Mouse (Mus musculus) embryonic facial prominence, embryonic 13.5 days (tissue): ENCODE measurements around the gene Dennd1a. TPM values are rescaled to one million over a fixed set of nuclear protein-coding genes. Genes with fewer than 3 reads are reported as not detected.

Source experiments
- ATAC-seq: fragments of 200-750 bp; cut with Nextera tagmentation; 2 replicates; pipeline ENCODE4 v1.8.0; 2017; ENCODE audit warnings: low read depth; ENCODE audit not compliant: insufficient number of reproducible peaks, insufficient read depth, low FRiP score, low TSS enrichment
- H3K27ac ChIP-seq: fragments of 300-500 bp; sonication (generic); 2 replicates; pipeline ENCODE4 v1.5.1; 2015; ENCODE audit warnings: moderate library complexity, mild to moderate bottlenecking, inconsistent platforms
- H3K27me3 ChIP-seq: fragments of 300-500 bp; sonication (generic); 2 replicates; pipeline ENCODE4 v1.6.1; 2015; ENCODE audit warnings: mild to moderate bottlenecking, inconsistent platforms
- H3K36me3 ChIP-seq: fragments of 300-500 bp; sonication (generic); 2 replicates; pipeline ENCODE4 v1.6.1; 2015; ENCODE audit warnings: mild to moderate bottlenecking, inconsistent platforms
- H3K4me1 ChIP-seq: fragments of 300-500 bp; sonication (generic); 2 replicates; pipeline ENCODE4 v1.6.1; 2015; ENCODE audit warnings: inconsistent platforms
- H3K4me2 ChIP-seq: fragments of 300-500 bp; sonication (generic); 2 replicates; pipeline ENCODE4 v1.6.1; 2015; ENCODE audit warnings: moderate library complexity, mild to moderate bottlenecking, inconsistent platforms
- H3K4me3 ChIP-seq: fragments of 300-500 bp; sonication (generic); 2 replicates; pipeline ENCODE4 v1.5.1; 2015; ENCODE audit warnings: mild to moderate bottlenecking, inconsistent platforms
- H3K9ac ChIP-seq: fragments of 300-500 bp; sonication (generic); 2 replicates; pipeline ENCODE4 v1.6.1; 2015; ENCODE audit warnings: mild to moderate bottlenecking, inconsistent platforms
- H3K9me3 ChIP-seq: fragments of 300-500 bp; sonication (generic); 2 replicates; pipeline ENCODE4 v1.6.1; 2016; ENCODE audit warnings: inconsistent platforms
- WGBS: fragments of 180-500 bp; shearing (Covaris S2); methylation state at CpG from one replicate; pipeline ENCODE4 v1.1.7; 2015; ENCODE audit warnings: mixed read lengths; 5-methylcytosine and 5-hydroxymethylcytosine counted together
- polyA plus RNA-seq: library from polyadenylated mRNA; unstranded; fragments of >200 nt; fragmentation: Nextera tagmentation; extraction: Ambion mirVana; gene quantifications from 2 replicates; pipeline ENCODE4 v1.2.1, GENCODE M21; 2015

The Dennd1a gene
- polyA plus RNA-seq, 1 experiment from 2014 or later: 15.5 TPM

DNA sequence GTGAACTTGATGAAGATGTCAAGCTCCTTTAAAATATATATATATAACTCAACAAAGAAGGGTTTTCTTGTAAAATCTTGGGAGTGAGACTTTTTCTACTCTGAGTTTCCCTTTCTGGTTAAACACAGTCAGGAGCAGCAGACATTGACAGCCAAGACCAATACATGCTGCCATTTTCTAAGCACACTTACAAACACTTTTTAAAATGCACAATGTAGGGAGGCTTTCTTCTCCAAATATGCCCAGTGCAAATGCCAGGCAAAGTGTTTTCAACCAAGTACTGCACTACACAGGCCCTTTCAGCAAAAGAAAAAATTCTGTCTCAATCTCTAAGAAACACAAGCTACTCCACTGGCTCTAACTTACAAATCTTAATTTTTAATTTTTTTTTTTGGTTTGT lies 65.7 kb downstream of the Dennd1a start:
- H3K4me1 ChIP-seq: peaks cover 5% of the 10 kb centered on the region; the same call in 1 of the 2 replicates
- H3K4me3 ChIP-seq: no peak overlapping the region
- H3K27ac ChIP-seq: no peak overlapping the region
- H3K4me2 ChIP-seq: no peak overlapping the region
- no peaks in the 10 kb centered on the region for H3K27me3 ChIP-seq
- no peak for ATAC-seq
- no peaks in the 10 kb centered on the region for H3K9me3 ChIP-seq
- H3K36me3 ChIP-seq: no peaks in the 10 kb centered on the region
- no peak overlapping the region for H3K9ac ChIP-seq

GRCm38 (mm10) chr2:38220687-38221435 lies 66.3 kb downstream of the Dennd1a start:
- Histone ChIP-seq H3K36me3 (no peaks in the 10 kb centered on the region), H3K4me3 (no peak overlapping the region), H3K9ac (no peak overlapping the region), H3K27ac (no peak overlapping the region), H3K4me1 (peaks cover 5% of the 10 kb centered on the region; the same call in 1 of the 2 replicates), H3K27me3 (no peaks in the 10 kb centered on the region), H3K9me3 (no peaks in the 10 kb centered on the region), H3K4me2 (no peak overlapping the region)
- 10% methylated on average over 4 of the region's 4 CpGs for WGBS
- ATAC-seq: no peak

GRCm38 (mm10) chr2:38219666-38220065 lies 67.5 kb downstream of the Dennd1a start:
- Histone ChIP-seq H3K9ac (no peak overlapping the region), H3K27me3 (no peaks in the 10 kb centered on the region), H3K4me1 (peaks cover 5% of the 10 kb centered on the region; the same call in 1 of the 2 replicates), H3K36me3 (no peaks in the 10 kb centered on the region), H3K4me3 (no peak overlapping the region), H3K9me3 (no peaks in the 10 kb centered on the region), H3K4me2 (no peak overlapping the region), H3K27ac (no peak overlapping the region)
- WGBS: 86% methylated on average over 2 of the region's 2 CpGs
- no peak for ATAC-seq

GRCm38 (mm10) chr2:38213041-38213440 lies 74.1 kb downstream of the Dennd1a start:
- no peak overlapping the region for H3K4me3 ChIP-seq
- ATAC-seq: no peak
- H3K27ac ChIP-seq: no peak overlapping the region
- 60% methylated on average over 1 of the region's 1 CpGs for WGBS
- H3K9ac ChIP-seq: no peak overlapping the region
- H3K4me1 ChIP-seq: no peaks in the 10 kb centered on the region
- no peak overlapping the region for H3K4me2 ChIP-seq
- H3K36me3 ChIP-seq: 0 out of 2 replicates have a peak, but pooled peaks cover 3% of the 10 kb centered on the region
- no peaks in the 10 kb centered on the region for H3K9me3 ChIP-seq
- no peaks in the 10 kb centered on the region for H3K27me3 ChIP-seq

DNA sequence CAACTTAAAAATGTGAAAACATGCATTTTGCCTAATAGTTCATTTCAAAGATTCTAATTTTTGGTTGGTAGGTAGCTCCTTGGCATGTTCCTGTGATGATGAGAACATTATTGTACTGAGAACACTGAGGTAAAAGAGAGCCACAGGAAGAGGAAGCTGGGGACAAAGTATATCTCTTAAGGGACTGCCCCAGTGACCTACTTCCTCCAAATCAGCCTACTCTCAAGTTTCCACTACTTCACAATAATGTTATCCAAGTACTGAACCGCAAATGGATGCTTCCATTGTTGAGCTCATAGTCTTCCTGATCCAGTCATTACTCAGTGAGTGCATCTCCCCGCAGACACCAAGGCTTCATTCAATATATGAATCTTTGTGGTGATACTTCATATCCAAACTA lies 75.8 kb downstream of the Dennd1a start:
- H3K27me3 ChIP-seq: no peaks in the 10 kb centered on the region
- no peak overlapping the region for H3K9ac ChIP-seq
- H3K4me1 ChIP-seq: no peaks in the 10 kb centered on the region
- no peak overlapping the region for H3K4me3 ChIP-seq
- WGBS: 88% methylated on average over 2 of the region's 2 CpGs
- no peak overlapping the region for H3K27ac ChIP-seq
- H3K9me3 ChIP-seq: no peaks in the 10 kb centered on the region
- 0 out of 2 replicates have a peak, but pooled peaks cover 3% of the 10 kb centered on the region for H3K36me3 ChIP-seq
- no peak overlapping the region for H3K4me2 ChIP-seq
- no peak for ATAC-seq

GRCm38 (mm10) chr2:38207752-38208151 lies 79.4 kb downstream of the Dennd1a start:
- H3K4me2 ChIP-seq: no peak overlapping the region
- no peaks in the 10 kb centered on the region for H3K9me3 ChIP-seq
- 96% methylated on average over 1 of the region's 1 CpGs for WGBS
- H3K4me3 ChIP-seq: no peak overlapping the region
- no peak overlapping the region for H3K27ac ChIP-seq
- H3K27me3 ChIP-seq: no peaks in the 10 kb centered on the region
- 0 out of 2 replicates have a peak, but pooled peaks cover 3% of the 10 kb centered on the region for H3K36me3 ChIP-seq
- no peak overlapping the region for H3K9ac ChIP-seq
- no peak for ATAC-seq
- H3K4me1 ChIP-seq: no peaks in the 10 kb centered on the region

- H3K9ac ChIP-seq: no peak overlapping the region
- no peak for ATAC-seq
- H3K27me3 ChIP-seq: no peaks in the 10 kb centered on the region
- H3K4me2 ChIP-seq: no peak overlapping the region
- H3K27ac ChIP-seq: no peak overlapping the region
- H3K36me3 ChIP-seq: 0 out of 2 replicates have a peak, but pooled peaks cover 3% of the 10 kb centered on the region
- no peak overlapping the region for H3K4me3 ChIP-seq
- 59% methylated on average over 5 of the region's 5 CpGs for WGBS
- H3K4me1 ChIP-seq: no peaks in the 10 kb centered on the region
- H3K9me3 ChIP-seq: no peaks in the 10 kb centered on the region
Observed at GRCm38 (mm10) chr2:38205281-38205680, 81.9 kb downstream of the Dennd1a start.

DNA sequence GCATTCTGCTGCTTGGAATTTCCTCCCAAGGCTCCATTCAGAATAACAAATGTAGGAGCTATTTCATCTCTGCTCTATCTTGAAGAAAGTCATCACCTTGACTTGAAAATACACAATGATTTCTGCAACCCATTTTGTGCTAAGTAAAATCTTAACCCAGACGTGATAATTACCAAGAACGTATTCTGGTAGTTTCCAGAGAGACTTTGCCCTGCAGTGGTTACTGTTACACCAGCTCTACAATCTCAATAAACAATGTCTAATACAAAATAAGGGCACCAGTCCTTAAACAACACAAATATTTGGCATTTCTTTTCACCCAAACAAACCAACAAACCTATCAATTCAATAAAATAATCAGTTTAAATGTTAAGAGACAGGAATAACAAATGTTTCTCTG lies 82.5 kb downstream of the Dennd1a start:
- Histone ChIP-seq H3K4me1 (no peaks in the 10 kb centered on the region), H3K27ac (no peak overlapping the region), H3K9ac (no peak overlapping the region), H3K4me3 (no peak overlapping the region), H3K27me3 (no peaks in the 10 kb centered on the region), H3K9me3 (no peaks in the 10 kb centered on the region), H3K36me3 (0 out of 2 replicates have a peak, but pooled peaks cover 3% of the 10 kb centered on the region), H3K4me2 (no peak overlapping the region)
- no peak for ATAC-seq
- WGBS: 60% methylated on average over 2 of the region's 2 CpGs

DNA sequence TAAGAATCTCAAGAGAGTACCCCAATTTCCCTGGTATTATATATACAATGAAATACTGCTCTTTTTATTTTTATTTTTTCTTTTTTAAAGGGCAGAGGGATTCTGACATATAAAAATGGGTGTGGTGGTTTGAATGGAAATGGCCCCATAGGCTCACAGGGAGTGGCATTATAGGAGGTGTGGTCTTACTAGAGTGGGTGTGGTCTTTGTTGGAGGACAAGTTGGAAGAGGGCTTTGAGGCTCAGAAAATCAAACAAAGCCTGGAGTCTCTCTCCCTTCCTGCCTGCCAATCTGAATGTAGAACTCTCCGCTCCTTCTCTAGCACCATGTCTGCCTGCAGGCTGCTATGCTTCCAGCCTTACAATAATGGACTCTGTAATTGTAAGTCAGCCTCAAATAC lies 89.1 kb downstream of the Dennd1a start:
- H3K27ac ChIP-seq: no peak overlapping the region
- H3K9ac ChIP-seq: no peak overlapping the region
- no peaks in the 10 kb centered on the region for H3K36me3 ChIP-seq
- 87% methylated on average over 1 of the region's 1 CpGs for WGBS
- H3K4me3 ChIP-seq: no peak overlapping the region
- H3K4me1 ChIP-seq: peaks cover 13% of the 10 kb centered on the region
- H3K4me2 ChIP-seq: no peak overlapping the region
- H3K9me3 ChIP-seq: no peaks in the 10 kb centered on the region
- ATAC-seq: no peak
- H3K27me3 ChIP-seq: no peaks in the 10 kb centered on the region

DNA sequence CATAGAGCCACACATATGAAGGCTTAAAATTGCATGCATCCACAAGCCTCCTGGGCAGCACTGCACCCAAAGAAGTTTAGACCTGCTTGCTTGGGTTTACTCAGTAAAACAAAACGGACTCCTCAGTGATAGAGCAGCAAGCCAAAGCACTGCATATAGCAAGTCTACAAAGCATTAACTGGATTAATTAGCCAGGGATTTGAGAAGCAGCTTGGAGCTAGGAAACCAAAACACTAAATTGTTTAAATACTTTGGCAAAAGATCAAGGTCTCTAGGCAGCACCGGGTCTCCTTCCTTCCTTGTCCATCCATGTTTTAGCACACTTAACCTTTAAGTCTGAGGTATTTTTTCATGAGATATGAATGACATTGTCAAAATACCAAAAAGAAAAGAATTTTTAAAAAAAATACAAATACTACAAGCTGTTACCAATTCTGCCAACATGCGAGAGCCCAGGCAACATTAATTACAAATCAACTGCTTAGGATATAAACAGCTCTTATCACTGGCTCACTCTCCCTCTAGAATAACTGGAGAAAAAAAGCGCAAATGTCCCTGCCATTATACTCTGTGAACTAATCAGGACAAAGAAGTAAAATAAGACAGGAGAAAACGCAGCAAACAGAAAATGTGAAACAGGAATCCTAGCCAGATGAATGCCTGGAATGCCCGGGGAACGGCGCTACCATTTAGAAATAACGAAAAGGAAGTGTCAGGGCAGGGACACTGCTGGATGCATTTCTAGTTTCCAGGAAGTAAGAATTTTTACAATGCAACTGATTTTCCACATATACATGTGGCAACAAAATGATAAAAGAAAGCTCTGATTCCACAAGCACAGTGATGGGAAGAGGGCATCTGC lies 90.8 kb downstream of the Dennd1a start:
- Histone ChIP-seq H3K4me1 (peaks cover 13% of the 10 kb centered on the region), H3K4me3 (no peak overlapping the region), H3K27ac (no peak overlapping the region), H3K27me3 (no peaks in the 10 kb centered on the region), H3K4me2 (no peak overlapping the region; the same call in 1 of the 2 replicates), H3K9ac (no peak overlapping the region), H3K9me3 (no peaks in the 10 kb centered on the region), H3K36me3 (no peaks in the 10 kb centered on the region)
- no peak for ATAC-seq
- WGBS: 22% methylated on average over 9 of the region's 9 CpGs

- Histone ChIP-seq H3K36me3 (no peaks in the 10 kb centered on the region), H3K27ac (no peak overlapping the region), H3K4me1 (peaks cover 10% of the 10 kb centered on the region), H3K9me3 (no peaks in the 10 kb centered on the region), H3K27me3 (no peaks in the 10 kb centered on the region), H3K4me2 (no peak overlapping the region), H3K9ac (no peak overlapping the region), H3K4me3 (no peak overlapping the region)
- WGBS: 91% methylated on average over 1 of the region's 1 CpGs
- ATAC-seq: no peak
Observed at GRCm38 (mm10) chr2:38192007-38192406, 95.2 kb downstream of the Dennd1a start.

DNA sequence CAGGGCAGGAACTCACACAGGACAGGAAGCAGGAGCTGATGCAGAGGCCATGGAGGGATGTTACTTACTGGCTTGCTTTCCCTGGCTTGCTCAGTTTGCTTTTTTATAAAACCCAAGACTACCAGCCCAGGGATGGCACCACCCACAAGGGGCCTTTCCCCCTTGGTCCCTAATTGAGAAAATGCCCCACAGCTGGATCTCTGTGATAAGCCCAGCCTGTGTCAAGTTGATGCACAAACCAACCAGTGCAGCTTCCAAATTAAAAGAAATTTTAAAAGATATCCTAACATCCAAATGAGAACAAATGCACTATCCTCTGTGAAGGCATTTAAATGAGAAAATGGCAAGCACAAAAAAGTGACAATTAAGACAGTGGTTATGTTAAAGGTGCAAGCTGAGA lies 95.6 kb downstream of the Dennd1a start:
- no peak overlapping the region for H3K4me3 ChIP-seq
- no peak overlapping the region for H3K4me2 ChIP-seq
- no peaks in the 10 kb centered on the region for H3K27me3 ChIP-seq
- no peak overlapping the region for H3K27ac ChIP-seq
- no peaks in the 10 kb centered on the region for H3K36me3 ChIP-seq
- peaks cover 6% of the 10 kb centered on the region for H3K4me1 ChIP-seq
- no peak for ATAC-seq
- no peaks in the 10 kb centered on the region for H3K9me3 ChIP-seq
- H3K9ac ChIP-seq: no peak overlapping the region
